Mouse (Mus musculus): ENCODE results near the gene Epb41l4b. TPM values are rescaled to one million over a fixed set of nuclear protein-coding genes. Genes with fewer than 3 reads are reported as not detected.

The Epb41l4b gene
- polyA plus RNA-seq, 1 experiment from 2014 or later = 10.3 TPM

DNA sequence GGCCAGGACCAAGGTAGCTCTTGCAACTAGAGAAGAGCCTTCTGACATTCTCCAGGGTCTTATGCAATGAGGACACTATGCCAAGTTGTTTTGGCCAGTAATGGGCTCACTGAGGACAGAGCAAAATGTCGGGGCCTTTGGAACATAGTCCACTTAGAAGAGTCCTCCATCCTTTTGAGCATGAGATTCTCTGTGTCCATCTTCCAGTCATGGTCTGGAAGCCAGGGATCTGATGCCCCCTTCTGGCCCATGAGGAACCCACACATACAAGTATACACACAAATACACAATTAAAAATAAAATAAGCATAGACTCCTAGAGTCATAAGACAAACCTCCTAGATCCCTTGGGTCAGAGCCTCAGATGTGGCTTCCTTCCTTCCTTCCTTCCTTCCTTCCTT lies 38.3 kb upstream of the Epb41l4b start:
- WGBS = 37% methylated on average over 1 of the region's 1 CpGs
- Histone ChIP-seq H3K27me3 (replicated peaks; ENCODE audit: insufficient read depth, low read length) (no peaks in the 10 kb centered on the region), H3K9me3 (ENCODE audit: low read length) (no peaks in the 10 kb centered on the region), H3K27ac (ENCODE audit: low read length) (no peak overlapping the region), H3K4me2 (replicated peaks; ENCODE audit: low read depth, low read length) (no peak overlapping the region), H3K4me3 (ENCODE audit: low read depth, low read length) (no peak overlapping the region), H3K4me1 (ENCODE audit: insufficient read depth, low read depth, low read length) (no peaks in the 10 kb centered on the region), H3K36me3 (ENCODE audit: insufficient read depth, low read length) (no peaks in the 10 kb centered on the region), H3K9ac (replicated peaks; ENCODE audit: low read depth) (no peak overlapping the region)
- DNase-seq (ENCODE audit: low spot score) (peak; percentile 48), ATAC-seq (no peak)
- TF ChIP-seq CTCF (IDR thresholded peaks at IDR 0.05) (peak; percentile 70), EP300 (IDR thresholded peaks at IDR 0.05) (no peak)

DNA sequence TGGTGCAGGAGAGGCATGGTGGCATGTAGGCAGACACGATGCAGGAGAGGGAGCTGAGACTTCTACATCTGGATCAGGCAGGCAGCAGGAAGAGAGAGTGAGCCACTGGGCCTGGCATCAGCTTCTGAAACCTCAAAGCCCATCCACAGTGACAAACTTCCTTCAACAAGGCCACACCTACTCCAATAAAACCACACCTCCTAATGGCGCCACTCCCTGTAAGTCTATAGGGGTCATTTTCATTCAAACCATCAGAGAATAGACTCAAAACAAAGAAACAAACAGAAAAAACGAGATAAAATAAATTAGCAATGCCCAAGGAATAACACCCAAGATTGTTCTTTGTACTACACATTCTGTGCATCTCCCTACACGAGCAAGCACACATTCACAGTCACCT lies 35.6 kb upstream of the Epb41l4b start:
- TF ChIP-seq EP300 (IDR thresholded peaks at IDR 0.05) (no peak), CTCF (IDR thresholded peaks at IDR 0.05) (no peak)
- 70% methylated on average over 4 of the region's 4 CpGs for WGBS
- Histone ChIP-seq H3K4me3 (ENCODE audit: low read depth, low read length) (no peak overlapping the region), H3K9ac (replicated peaks; ENCODE audit: low read depth) (no peak overlapping the region), H3K36me3 (ENCODE audit: insufficient read depth, low read length) (no peaks in the 10 kb centered on the region), H3K4me1 (ENCODE audit: insufficient read depth, low read depth, low read length) (no peaks in the 10 kb centered on the region; the same call in 1 of the 2 replicates), H3K27ac (ENCODE audit: low read length) (no peak overlapping the region), H3K9me3 (ENCODE audit: low read length) (no peaks in the 10 kb centered on the region), H3K4me2 (replicated peaks; ENCODE audit: low read depth, low read length) (no peak overlapping the region), H3K27me3 (replicated peaks; ENCODE audit: insufficient read depth, low read length) (no peaks in the 10 kb centered on the region)
- ATAC-seq (no peak), DNase-seq (ENCODE audit: low spot score) (no peak)

DNA sequence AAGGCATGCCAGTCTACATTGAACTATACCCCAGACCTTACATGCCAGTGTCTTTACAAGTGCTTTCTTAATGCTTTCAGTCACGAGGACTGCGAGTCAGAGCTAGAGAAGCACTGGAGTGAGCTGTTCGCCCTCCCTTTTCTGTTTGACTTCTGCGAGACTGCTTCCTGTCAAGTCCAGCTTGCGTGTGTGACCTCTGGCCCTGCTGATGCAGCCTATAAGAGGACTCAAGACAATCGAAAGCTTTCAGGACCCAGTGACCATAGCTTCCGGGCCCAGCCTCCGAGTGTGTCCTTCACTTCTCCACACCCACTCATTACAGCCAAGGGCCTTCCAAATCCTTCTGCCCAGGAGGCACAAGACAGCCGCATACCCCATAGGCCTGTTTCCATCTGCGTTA lies 32.1 kb upstream of the Epb41l4b start:
- Histone ChIP-seq H3K36me3 (ENCODE audit: insufficient read depth, low read length) (no peaks in the 10 kb centered on the region), H3K27me3 (replicated peaks; ENCODE audit: insufficient read depth, low read length) (no peaks in the 10 kb centered on the region), H3K9ac (replicated peaks; ENCODE audit: low read depth) (no peak overlapping the region), H3K4me2 (replicated peaks; ENCODE audit: low read depth, low read length) (no peak overlapping the region), H3K4me1 (ENCODE audit: insufficient read depth, low read depth, low read length) (no peaks in the 10 kb centered on the region; the same call in 1 of the 2 replicates), H3K9me3 (ENCODE audit: low read length) (no peaks in the 10 kb centered on the region), H3K27ac (ENCODE audit: low read length) (no peak overlapping the region), H3K4me3 (ENCODE audit: low read depth, low read length) (no peak overlapping the region)
- TF ChIP-seq CTCF (IDR thresholded peaks at IDR 0.05) (no peak), EP300 (IDR thresholded peaks at IDR 0.05) (no peak)
- ATAC-seq (peak; percentile 80), DNase-seq (ENCODE audit: low spot score) (peak; percentile 47)
- 36% methylated on average over 10 of the region's 10 CpGs for WGBS

DNA sequence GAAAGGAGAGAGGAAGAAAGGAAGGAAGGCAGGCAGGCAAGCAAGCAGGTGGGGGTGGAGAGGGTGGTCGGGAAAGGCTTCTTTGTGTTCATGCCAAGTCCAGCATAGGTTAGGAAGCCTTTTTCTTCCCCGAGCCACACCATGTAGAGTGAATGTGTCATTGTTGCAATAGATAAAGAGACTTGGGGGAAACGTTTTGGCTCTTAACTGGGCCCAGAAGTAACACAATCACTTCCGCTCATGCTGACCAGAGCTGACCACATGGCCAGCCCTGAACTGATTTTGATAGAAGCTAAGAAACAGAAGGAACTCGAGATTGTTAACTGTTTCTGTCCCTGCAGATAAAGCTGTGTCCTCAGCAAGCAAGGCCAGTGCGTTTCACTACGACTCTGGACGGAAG lies 29.6 kb upstream of the Epb41l4b start:
- no peaks in the 10 kb centered on the region for H3K27me3 ChIP-seq (replicated peaks; ENCODE audit: insufficient read depth, low read length)
- WGBS = 51% methylated on average over 8 of the region's 8 CpGs
- H3K4me1 ChIP-seq (ENCODE audit: insufficient read depth, low read depth, low read length) = no peaks in the 10 kb centered on the region; the same call in 1 of the 2 replicates
- DNase-seq (ENCODE audit: low spot score) (no peak), ATAC-seq (no peak)
- H3K4me2 ChIP-seq (replicated peaks; ENCODE audit: low read depth, low read length) = no peak overlapping the region
- H3K9me3 ChIP-seq (ENCODE audit: low read length) = no peaks in the 10 kb centered on the region
- no peak overlapping the region for H3K27ac ChIP-seq (ENCODE audit: low read length)
- H3K4me3 ChIP-seq (ENCODE audit: low read depth, low read length) = no peak overlapping the region
- H3K9ac ChIP-seq (replicated peaks; ENCODE audit: low read depth) = no peak overlapping the region
- no peaks in the 10 kb centered on the region for H3K36me3 ChIP-seq (ENCODE audit: insufficient read depth, low read length)
- TF ChIP-seq EP300 (IDR thresholded peaks at IDR 0.05) = no peak
- no peak for TF ChIP-seq CTCF (IDR thresholded peaks at IDR 0.05)

DNA sequence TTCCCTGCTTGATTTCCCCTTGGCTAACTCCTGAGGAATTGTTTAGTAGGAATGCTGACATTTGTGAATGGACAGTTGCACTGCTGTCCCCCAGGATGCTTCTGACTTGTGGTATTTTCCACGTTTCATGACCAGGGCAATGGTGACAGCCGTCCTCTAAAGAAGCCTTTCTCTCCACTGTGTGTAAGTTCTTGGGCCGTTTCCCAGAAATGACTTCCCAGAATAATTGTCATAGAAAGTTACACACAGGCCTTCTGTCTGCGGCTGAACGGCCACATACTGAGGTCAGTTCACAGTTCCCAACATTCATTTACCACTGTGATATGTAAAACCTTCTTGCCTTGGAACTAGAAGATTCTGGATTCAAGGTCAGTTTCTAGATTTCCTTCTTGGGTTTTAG lies 28.6 kb upstream of the Epb41l4b start:
- H3K9ac ChIP-seq (replicated peaks; ENCODE audit: low read depth) = no peak overlapping the region

DNA sequence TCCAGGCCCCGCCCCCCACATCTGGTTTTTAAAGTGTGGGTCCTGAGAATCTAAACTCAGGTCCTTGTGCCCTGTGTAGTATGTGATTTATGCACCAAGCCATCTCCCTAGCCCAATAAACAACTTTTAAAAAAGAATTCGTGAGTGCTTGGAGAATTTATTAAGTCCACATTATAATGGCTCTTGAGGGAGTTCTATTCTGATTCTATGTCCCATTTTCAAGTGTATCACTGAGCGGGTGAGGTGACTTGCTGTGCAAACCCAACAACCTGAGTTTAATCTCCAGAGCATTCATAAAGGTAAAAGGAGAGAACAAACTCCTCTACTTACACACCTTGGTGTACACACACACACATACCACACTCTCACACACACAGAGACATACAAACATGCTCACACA lies 25.4 kb upstream of the Epb41l4b start:
- WGBS = 72% methylated on average over 3 of the region's 3 CpGs
- no peak overlapping the region for H3K4me2 ChIP-seq (replicated peaks; ENCODE audit: low read depth, low read length)
- no peak overlapping the region for H3K9ac ChIP-seq (replicated peaks; ENCODE audit: low read depth)
- no peaks in the 10 kb centered on the region for H3K36me3 ChIP-seq (ENCODE audit: insufficient read depth, low read length)
- TF ChIP-seq EP300 (IDR thresholded peaks at IDR 0.05) (peak; percentile 92), CTCF (IDR thresholded peaks at IDR 0.05) (no peak)
- no peaks in the 10 kb centered on the region for H3K27me3 ChIP-seq (replicated peaks; ENCODE audit: insufficient read depth, low read length)
- ATAC-seq (peak; percentile 73), DNase-seq (ENCODE audit: low spot score) (peak; percentile 66)
- H3K27ac ChIP-seq (ENCODE audit: low read length) = peak overlapping the region; percentile 69
- no peaks in the 10 kb centered on the region; the same call in 1 of the 2 replicates for H3K4me1 ChIP-seq (ENCODE audit: insufficient read depth, low read depth, low read length)
- H3K9me3 ChIP-seq (ENCODE audit: low read length) = no peaks in the 10 kb centered on the region
- no peak overlapping the region for H3K4me3 ChIP-seq (ENCODE audit: low read depth, low read length)

More for the DNA sequence above, 28.6 kb upstream of the Epb41l4b start:
- Histone ChIP-seq H3K9me3 (ENCODE audit: low read length) (no peaks in the 10 kb centered on the region), H3K27ac (ENCODE audit: low read length) (no peak overlapping the region), H3K4me1 (ENCODE audit: insufficient read depth, low read depth, low read length) (no peaks in the 10 kb centered on the region; the same call in 1 of the 2 replicates), H3K4me3 (ENCODE audit: low read depth, low read length) (no peak overlapping the region), H3K27me3 (replicated peaks; ENCODE audit: insufficient read depth, low read length) (no peaks in the 10 kb centered on the region), H3K36me3 (ENCODE audit: insufficient read depth, low read length) (no peaks in the 10 kb centered on the region), H3K4me2 (replicated peaks; ENCODE audit: low read depth, low read length) (no peak overlapping the region)
- no peak for TF ChIP-seq CTCF (IDR thresholded peaks at IDR 0.05)
- no peak for TF ChIP-seq EP300 (IDR thresholded peaks at IDR 0.05)
- WGBS = 38% methylated on average over 5 of the region's 5 CpGs
- ATAC-seq (no peak), DNase-seq (ENCODE audit: low spot score) (peak; percentile 61)

GRCm38 (mm10) chr4:57168277-57168676 lies 25.0 kb upstream of the Epb41l4b start:
- H3K4me2 ChIP-seq (replicated peaks; ENCODE audit: low read depth, low read length) = no peak overlapping the region
- no peaks in the 10 kb centered on the region for H3K36me3 ChIP-seq (ENCODE audit: insufficient read depth, low read length)
- H3K9me3 ChIP-seq (ENCODE audit: low read length) = no peaks in the 10 kb centered on the region
- ATAC-seq = no peak
- TF ChIP-seq CTCF (IDR thresholded peaks at IDR 0.05) (no peak), EP300 (IDR thresholded peaks at IDR 0.05) (no peak)
- H3K27me3 ChIP-seq (replicated peaks; ENCODE audit: insufficient read depth, low read length) = no peaks in the 10 kb centered on the region
- no peaks in the 10 kb centered on the region; the same call in 1 of the 2 replicates for H3K4me1 ChIP-seq (ENCODE audit: insufficient read depth, low read depth, low read length)
- peak overlapping the region; percentile 69 for H3K27ac ChIP-seq (ENCODE audit: low read length)
- no peak for DNase-seq (ENCODE audit: low spot score)
- no peak overlapping the region for H3K4me3 ChIP-seq (ENCODE audit: low read depth, low read length)
- no peak overlapping the region for H3K9ac ChIP-seq (replicated peaks; ENCODE audit: low read depth)
- WGBS = 40% methylated on average over 1 of the region's 1 CpGs

Measured in lung, postnatal 0 days (tissue).